Mouse (Mus musculus) liver, embryonic 12.5 days (tissue): ENCODE measurements around the gene Pdzrn3. TPM values are rescaled to one million over a fixed set of nuclear protein-coding genes. Genes with fewer than 3 reads are reported as not detected.

Experiments used
- ATAC-seq: fragments of 200-750 bp; cut with Nextera tagmentation; 2 replicates; pipeline ENCODE4 v1.8.0; 2017; ENCODE audit warnings: moderate number of reproducible peaks, mild to moderate bottlenecking, moderate library complexity
- H3K27ac ChIP-seq: fragments of 300-500 bp; sonication (generic); 2 replicates; pipeline ENCODE4 v1.5.1; 2016; ENCODE audit warnings: mild to moderate bottlenecking
- H3K27me3 ChIP-seq: fragments of 300-500 bp; sonication (generic); replicated peaks from 2 replicates; pipeline ENCODE4 v1.6.1; 2016; ENCODE audit warnings: mild to moderate bottlenecking, moderate library complexity
- H3K36me3 ChIP-seq: fragments of 300-500 bp; sonication (generic); 2 replicates; pipeline ENCODE4 v1.6.1; 2016; ENCODE audit warnings: mild to moderate bottlenecking, moderate library complexity
- H3K4me1 ChIP-seq: fragments of 300-500 bp; sonication (generic); 2 replicates; pipeline ENCODE4 v1.6.1; 2016
- H3K4me2 ChIP-seq: fragments of 300-500 bp; sonication (generic); 2 replicates; pipeline ENCODE4 v1.6.1; 2016; ENCODE audit warnings: mild to moderate bottlenecking, moderate library complexity
- H3K4me3 ChIP-seq: fragments of 300-500 bp; sonication (generic); 2 replicates; pipeline ENCODE4 v1.5.1; 2016; ENCODE audit warnings: mild to moderate bottlenecking, moderate library complexity
- H3K9ac ChIP-seq: fragments of 300-500 bp; sonication (generic); 2 replicates; pipeline ENCODE4 v1.6.1; 2016; ENCODE audit warnings: mild to moderate bottlenecking, moderate library complexity
- H3K9me3 ChIP-seq: fragments of 300-500 bp; sonication (generic); replicated peaks from 2 replicates; pipeline ENCODE4 v1.6.1; 2016; ENCODE audit warnings: mild to moderate bottlenecking, moderate library complexity
- WGBS: fragments of 180-500 bp; shearing (Covaris S2); methylation state at CpG from one replicate; pipeline ENCODE4 v1.1.7; 2016; ENCODE audit not compliant: insufficient replicate concordance; 5-methylcytosine and 5-hydroxymethylcytosine counted together
- polyA plus RNA-seq: library from polyadenylated mRNA; unstranded; fragments of >200 nt; fragmentation: Nextera tagmentation; extraction: Ambion mirVana; gene quantifications from 2 replicates; pipeline ENCODE4 v1.2.1, GENCODE M21; 2016

The Pdzrn3 gene
- polyA plus RNA-seq, 1 experiment from 2014 or later: 1.4 TPM

DNA sequence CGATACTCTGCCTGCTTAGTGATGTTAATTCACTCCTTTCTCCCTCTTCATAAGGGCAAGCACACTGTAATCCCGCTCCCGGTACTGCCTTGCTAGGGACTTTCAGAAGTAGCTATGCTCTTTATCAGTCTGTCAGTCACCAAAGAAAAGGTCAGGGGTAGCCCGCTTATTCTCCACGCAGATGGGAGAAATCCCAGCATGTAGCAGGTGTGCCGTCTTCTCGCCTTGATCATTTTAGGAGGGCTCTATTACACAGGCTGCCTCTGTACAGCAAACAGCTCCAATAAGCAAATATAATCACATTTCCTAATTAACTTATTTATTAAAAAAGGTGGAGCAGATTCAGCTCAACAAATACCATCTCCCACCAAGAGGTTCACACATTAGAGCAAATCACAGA, 141.5 kb downstream of the Pdzrn3 start:
- Histone ChIP-seq H3K9ac (no peak overlapping the region), H3K4me3 (no peak overlapping the region), H3K36me3 (no peaks in the 10 kb centered on the region), H3K4me2 (no peak overlapping the region), H3K4me1 (no peaks in the 10 kb centered on the region), H3K27me3 (no peaks in the 10 kb centered on the region), H3K9me3 (no peaks in the 10 kb centered on the region), H3K27ac (no peak overlapping the region)
- WGBS: 74% methylated on average over 7 of the region's 7 CpGs
- ATAC-seq: no peak

DNA sequence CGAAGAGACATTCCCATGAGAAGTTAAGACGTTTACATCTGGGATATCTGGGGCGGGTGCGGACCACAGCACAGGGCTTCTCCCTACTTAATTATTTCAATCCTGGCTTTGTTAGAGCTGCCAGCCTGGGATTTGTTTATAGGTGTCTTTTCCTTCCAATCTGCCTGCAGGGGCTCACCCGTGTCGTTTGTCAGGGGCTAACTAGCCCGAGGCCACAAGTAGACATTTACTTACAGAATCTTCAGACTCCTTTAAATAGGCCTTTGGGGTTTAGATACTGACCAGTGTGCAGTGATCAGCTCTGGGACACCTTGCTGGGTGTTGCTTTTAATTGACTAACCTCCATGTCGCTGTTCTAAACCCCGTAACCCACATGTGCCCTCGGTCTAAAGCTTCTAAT, 143.3 kb downstream of the Pdzrn3 start:
- Histone ChIP-seq H3K4me1 (no peaks in the 10 kb centered on the region), H3K27ac (no peak overlapping the region), H3K36me3 (no peaks in the 10 kb centered on the region), H3K4me3 (no peak overlapping the region), H3K27me3 (no peaks in the 10 kb centered on the region), H3K4me2 (no peak overlapping the region), H3K9me3 (no peaks in the 10 kb centered on the region), H3K9ac (no peak overlapping the region)
- no peak for ATAC-seq
- WGBS: 67% methylated on average over 10 of the region's 10 CpGs

DNA sequence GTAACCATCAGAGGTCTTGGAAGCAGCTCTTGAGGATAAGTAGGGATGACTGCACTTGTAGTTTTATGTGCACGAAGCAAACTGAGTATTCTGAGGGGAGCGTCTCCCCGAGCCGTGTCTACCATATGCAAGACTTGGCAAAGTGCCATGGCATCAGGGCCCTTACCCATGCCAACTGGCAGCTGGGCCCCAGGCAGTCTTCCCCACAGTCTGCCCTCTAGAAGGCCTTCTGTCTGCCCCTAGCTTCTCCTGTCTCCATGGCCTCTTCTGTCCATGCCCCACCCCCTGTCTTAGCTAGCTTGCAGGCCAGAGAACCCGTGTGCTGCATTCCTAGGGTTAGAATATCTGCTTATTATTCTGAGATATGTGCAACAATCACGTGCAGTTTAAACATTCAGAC, 144.0 kb downstream of the Pdzrn3 start:
- no peak for ATAC-seq
- H3K4me3 ChIP-seq: no peak overlapping the region
- H3K4me1 ChIP-seq: no peaks in the 10 kb centered on the region
- no peak overlapping the region for H3K27ac ChIP-seq
- H3K27me3 ChIP-seq: no peaks in the 10 kb centered on the region
- H3K4me2 ChIP-seq: no peak overlapping the region
- H3K36me3 ChIP-seq: no peaks in the 10 kb centered on the region
- H3K9me3 ChIP-seq: no peaks in the 10 kb centered on the region
- H3K9ac ChIP-seq: no peak overlapping the region
- 79% methylated on average over 6 of the region's 6 CpGs for WGBS

DNA sequence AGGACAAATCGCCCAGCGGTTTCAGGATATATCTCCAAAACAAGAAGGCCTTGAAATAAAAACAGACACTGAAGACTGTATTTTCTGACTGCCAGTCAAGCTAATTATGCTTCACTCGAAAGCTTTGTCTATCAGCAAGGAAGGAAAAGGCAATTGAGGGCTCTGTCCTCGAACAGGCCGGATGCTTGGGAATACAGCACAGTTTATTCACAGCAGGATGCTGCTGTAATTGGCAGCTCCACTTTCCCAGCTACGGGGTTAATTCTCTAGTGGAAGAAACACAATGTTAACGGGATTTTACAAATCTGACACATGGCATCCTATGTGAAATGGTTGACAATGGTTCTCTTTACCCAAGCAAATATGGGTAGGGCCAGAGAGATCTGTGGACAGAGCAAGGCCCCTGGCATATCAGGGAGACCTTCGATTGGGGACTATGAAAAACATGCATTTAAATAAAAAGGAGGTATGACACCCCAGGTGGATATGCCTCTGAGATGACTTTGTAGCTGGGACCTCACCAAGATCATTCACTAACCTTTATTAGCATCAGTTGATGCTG, 150.3 kb downstream of the Pdzrn3 start:
- H3K9me3 ChIP-seq: no peaks in the 10 kb centered on the region
- 59% methylated on average over 8 of the region's 8 CpGs for WGBS
- no peak overlapping the region for H3K27ac ChIP-seq
- no peaks in the 10 kb centered on the region for H3K36me3 ChIP-seq
- H3K4me2 ChIP-seq: no peak overlapping the region
- no peaks in the 10 kb centered on the region for H3K27me3 ChIP-seq
- H3K9ac ChIP-seq: no peak overlapping the region
- H3K4me3 ChIP-seq: no peak overlapping the region
- no peaks in the 10 kb centered on the region for H3K4me1 ChIP-seq
- no peak for ATAC-seq

DNA sequence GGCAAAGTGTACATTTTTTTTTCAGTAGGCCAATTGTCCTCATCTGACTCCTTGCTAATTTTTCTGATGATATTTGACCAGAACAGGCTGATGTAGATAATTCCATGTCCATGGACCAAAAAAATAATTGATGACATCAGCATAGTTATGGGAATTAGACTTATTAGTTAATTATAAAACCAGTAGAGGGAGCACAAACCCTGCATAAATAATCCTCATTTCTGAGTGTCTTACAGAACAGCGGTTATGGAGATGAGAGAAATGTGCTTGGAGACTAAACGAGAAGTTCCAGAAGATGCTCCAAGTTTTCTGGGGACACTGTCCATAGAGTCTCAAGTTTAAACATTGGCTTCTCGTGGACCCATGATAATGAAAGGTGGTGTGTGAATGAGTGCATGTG, 157.4 kb downstream of the Pdzrn3 start:
- Histone ChIP-seq H3K4me2 (no peak overlapping the region), H3K27me3 (no peaks in the 10 kb centered on the region), H3K9ac (no peak overlapping the region), H3K4me1 (no peaks in the 10 kb centered on the region), H3K36me3 (no peaks in the 10 kb centered on the region), H3K27ac (no peak overlapping the region), H3K9me3 (no peaks in the 10 kb centered on the region), H3K4me3 (no peak overlapping the region)
- no peak for ATAC-seq
- 61% methylated on average over 3 of the region's 3 CpGs for WGBS

DNA sequence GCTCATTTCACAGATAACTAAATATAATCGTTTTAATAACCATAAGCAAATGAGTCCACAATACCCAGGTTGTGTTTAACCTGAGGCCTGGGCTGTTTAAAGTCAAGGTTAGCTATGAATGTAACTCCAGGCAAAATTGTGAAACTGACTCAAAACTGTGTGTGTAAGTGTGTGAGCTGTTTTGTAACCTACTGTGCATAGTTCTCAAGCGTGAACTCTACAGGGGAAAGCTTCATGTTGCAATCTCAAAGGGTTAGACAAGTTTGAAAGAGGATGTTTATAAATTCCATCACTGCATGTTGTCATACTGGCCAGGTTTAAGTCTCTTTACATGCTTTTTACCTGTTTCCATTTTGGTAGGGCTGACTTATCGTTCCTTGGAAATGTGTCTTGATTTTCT, 158.7 kb downstream of the Pdzrn3 start:
- H3K27ac ChIP-seq: no peak overlapping the region
- H3K4me1 ChIP-seq: no peaks in the 10 kb centered on the region
- no peak overlapping the region for H3K4me3 ChIP-seq
- no peak overlapping the region for H3K9ac ChIP-seq
- H3K36me3 ChIP-seq: no peaks in the 10 kb centered on the region
- no peak for ATAC-seq
- no peaks in the 10 kb centered on the region for H3K27me3 ChIP-seq
- no peaks in the 10 kb centered on the region for H3K9me3 ChIP-seq
- no peak overlapping the region for H3K4me2 ChIP-seq
- 65% methylated on average over 3 of the region's 3 CpGs for WGBS

DNA sequence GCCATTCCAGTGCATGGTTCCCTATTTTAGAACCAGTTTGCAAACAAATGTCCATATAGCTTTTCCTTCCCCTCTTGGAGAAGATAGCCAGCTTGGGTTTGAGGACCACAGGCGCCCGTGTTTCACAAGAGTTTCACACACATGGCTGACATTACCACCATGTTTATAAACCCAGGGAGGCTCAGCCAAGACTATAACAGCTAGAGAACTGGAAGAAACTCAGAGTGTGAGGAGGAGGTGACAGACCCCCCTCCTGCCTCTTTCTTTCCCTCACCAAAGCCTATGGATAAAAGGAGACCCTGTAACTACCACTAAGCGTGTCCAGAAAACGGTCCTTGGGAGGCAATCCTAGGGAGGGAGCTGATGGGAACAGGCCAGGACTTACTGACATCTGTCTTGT, 159.5 kb downstream of the Pdzrn3 start:
- WGBS: 61% methylated on average over 4 of the region's 4 CpGs
- H3K4me2 ChIP-seq: no peak overlapping the region
- H3K27ac ChIP-seq: no peak overlapping the region
- no peak for ATAC-seq
- H3K4me3 ChIP-seq: no peak overlapping the region
- no peaks in the 10 kb centered on the region for H3K9me3 ChIP-seq
- H3K9ac ChIP-seq: no peak overlapping the region
- H3K27me3 ChIP-seq: no peaks in the 10 kb centered on the region
- no peaks in the 10 kb centered on the region for H3K36me3 ChIP-seq
- no peaks in the 10 kb centered on the region for H3K4me1 ChIP-seq

DNA sequence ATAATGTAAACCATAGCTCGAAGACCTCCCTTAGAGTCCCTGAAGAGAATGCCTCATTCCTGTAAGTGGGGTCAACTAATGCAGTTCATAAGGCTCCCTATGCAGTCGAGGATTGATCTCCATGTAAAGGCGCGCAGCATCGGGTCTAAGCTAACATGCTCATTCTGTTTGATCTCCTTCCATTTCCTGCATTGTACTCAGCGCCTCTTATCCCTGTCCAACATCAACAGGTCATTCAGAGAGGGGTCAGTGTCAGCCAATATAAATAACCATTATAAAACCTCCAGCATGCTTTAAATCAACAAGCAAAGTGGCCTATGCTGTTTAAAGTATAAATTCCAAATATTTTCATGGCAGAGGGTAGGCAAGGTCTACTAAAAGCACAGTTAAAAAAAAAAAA, 159.9 kb downstream of the Pdzrn3 start:
- no peak overlapping the region for H3K4me3 ChIP-seq
- H3K9me3 ChIP-seq: no peaks in the 10 kb centered on the region
- H3K27me3 ChIP-seq: no peaks in the 10 kb centered on the region
- no peak for ATAC-seq
- H3K36me3 ChIP-seq: no peaks in the 10 kb centered on the region
- no peak overlapping the region for H3K9ac ChIP-seq
- H3K4me1 ChIP-seq: no peaks in the 10 kb centered on the region
- 67% methylated on average over 6 of the region's 6 CpGs for WGBS
- H3K27ac ChIP-seq: no peak overlapping the region
- H3K4me2 ChIP-seq: no peak overlapping the region

DNA sequence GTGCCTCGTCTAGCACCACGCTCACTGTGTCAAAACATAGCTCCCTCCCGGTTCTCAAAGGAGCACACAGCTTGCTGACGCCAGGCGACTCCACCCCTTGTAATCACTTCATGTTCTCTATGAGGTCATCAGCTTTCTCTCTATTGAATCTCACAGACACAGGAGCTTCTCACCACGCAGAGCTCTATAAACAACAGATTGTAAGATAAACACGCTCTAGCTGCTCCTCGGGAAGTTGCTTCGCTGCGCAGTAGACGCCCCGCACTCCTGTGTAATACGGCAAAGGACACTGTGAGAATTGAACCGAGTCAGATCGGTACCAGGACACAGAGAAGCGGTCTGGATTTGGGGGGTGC, 162.3 kb downstream of the Pdzrn3 start:
- Histone ChIP-seq H3K9me3 (no peaks in the 10 kb centered on the region), H3K4me2 (no peak overlapping the region), H3K9ac (no peak overlapping the region), H3K27me3 (no peaks in the 10 kb centered on the region), H3K36me3 (no peaks in the 10 kb centered on the region), H3K4me1 (no peaks in the 10 kb centered on the region), H3K27ac (no peak overlapping the region), H3K4me3 (no peak overlapping the region)
- WGBS: 68% methylated on average over 16 of the region's 16 CpGs
- ATAC-seq: no peak

DNA sequence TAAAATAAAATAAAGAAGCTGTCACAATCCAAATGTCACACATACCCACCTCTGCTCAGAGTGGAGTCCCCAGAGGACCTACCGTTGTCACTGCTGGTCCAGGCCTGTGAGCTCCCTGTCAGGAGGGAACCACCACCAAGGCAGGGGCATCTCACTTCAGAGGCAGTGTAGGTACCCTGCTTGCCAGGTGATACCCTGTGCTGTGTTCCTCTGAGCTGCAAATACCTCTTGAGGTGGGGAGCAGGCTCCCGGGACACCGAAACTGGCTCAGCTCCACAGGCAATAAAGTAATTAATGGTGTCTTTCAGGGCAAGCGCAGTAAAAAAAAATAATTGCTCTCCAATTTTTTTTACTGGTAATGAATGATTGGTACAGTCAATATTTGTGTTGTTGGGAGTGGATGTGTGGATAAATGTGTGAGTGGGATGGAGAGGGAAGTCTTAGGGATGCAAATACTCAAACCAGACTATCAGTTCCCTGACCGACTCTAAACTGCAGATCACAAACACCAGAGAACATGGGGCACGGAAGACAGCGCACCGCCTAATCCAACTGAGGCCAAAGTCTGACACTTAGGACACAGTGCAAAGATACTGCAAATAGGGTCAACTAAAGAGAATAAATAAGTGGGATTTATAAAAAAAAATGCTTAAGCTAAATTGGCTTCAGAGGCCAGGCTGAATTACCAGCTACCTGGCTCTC, 162.8 kb downstream of the Pdzrn3 start:
- Histone ChIP-seq H3K4me1 (no peaks in the 10 kb centered on the region), H3K27me3 (no peaks in the 10 kb centered on the region), H3K9me3 (no peaks in the 10 kb centered on the region), H3K9ac (no peak overlapping the region), H3K4me2 (no peak overlapping the region), H3K27ac (no peak overlapping the region), H3K36me3 (no peaks in the 10 kb centered on the region), H3K4me3 (no peak overlapping the region)
- no peak for ATAC-seq
- 80% methylated on average over 8 of the region's 8 CpGs for WGBS

DNA sequence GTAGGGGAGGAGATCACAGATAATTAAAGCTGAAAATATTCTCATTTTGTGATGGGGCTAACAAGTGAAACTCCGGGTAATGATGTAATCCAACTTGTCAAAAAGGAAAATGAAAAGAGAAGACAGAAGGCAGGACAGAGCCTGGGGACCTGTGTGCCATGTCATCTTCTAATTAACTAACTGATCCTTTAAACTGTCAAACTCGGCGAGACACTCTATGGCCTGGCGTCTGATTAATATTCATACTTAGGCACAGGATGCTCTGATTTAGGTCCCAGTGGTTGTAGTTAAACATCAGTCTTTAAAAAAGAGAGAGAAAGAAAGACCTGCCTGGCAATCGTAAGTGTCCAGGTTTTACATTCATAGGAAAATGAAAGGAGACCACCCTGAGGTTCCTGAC, 164.6 kb downstream of the Pdzrn3 start:
- ATAC-seq: no peak

DNA sequence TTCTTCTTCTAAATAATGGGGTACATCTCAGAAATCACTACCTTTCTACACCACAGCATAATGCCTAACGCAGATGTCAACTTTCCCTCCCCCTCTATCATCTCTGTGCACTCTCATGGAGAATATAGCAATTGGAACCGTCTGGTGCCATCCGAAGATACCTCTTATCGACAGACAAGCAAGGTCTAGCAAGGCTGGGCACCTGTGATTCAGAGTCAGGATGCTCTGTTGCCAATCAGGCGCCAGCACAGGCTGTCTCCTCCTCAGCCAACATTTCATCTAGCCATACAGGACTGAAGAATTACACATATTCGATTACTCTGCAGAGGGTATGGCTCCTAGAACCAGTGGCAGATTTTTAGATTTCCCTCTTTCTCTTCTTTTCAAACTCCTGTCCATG, 165.6 kb downstream of the Pdzrn3 start:
- no peaks in the 10 kb centered on the region for H3K36me3 ChIP-seq
- no peaks in the 10 kb centered on the region for H3K4me1 ChIP-seq
- no peak overlapping the region for H3K4me3 ChIP-seq
- no peak overlapping the region for H3K9ac ChIP-seq
- no peaks in the 10 kb centered on the region for H3K9me3 ChIP-seq
- H3K4me2 ChIP-seq: no peak overlapping the region
- ATAC-seq: no peak
- H3K27ac ChIP-seq: no peak overlapping the region
- H3K27me3 ChIP-seq: no peaks in the 10 kb centered on the region
- WGBS: 69% methylated on average over 6 of the region's 6 CpGs

More for the DNA sequence above, 164.6 kb downstream of the Pdzrn3 start:
- H3K4me2 ChIP-seq: no peak overlapping the region
- H3K27me3 ChIP-seq: no peaks in the 10 kb centered on the region
- H3K9ac ChIP-seq: no peak overlapping the region
- H3K4me1 ChIP-seq: no peaks in the 10 kb centered on the region
- no peaks in the 10 kb centered on the region for H3K36me3 ChIP-seq
- H3K4me3 ChIP-seq: no peak overlapping the region
- H3K27ac ChIP-seq: no peak overlapping the region
- WGBS: 64% methylated on average over 5 of the region's 5 CpGs
- H3K9me3 ChIP-seq: no peaks in the 10 kb centered on the region

DNA sequence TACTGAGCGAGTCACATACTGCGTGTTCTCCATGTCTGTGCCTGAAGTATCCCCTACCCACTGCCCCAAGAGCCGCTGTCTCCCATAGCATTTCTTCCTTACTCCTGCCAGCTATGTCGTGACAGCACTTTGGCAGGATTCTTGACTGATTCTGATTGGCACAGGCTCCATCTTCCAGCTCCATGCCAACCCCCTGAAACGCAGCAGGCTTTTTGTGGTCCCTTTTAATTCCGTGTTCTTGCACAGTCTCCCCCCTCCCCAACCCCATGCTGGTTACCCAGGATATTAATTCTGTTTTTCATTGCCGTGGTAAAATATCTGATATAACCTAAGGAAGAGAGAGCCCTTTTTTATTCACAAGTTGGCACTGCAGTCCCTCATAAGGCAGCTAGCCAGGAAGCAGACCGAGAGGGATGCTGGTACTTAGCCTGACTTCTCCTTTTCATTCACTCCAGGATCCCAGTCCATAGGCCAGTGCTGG, 166.3 kb downstream of the Pdzrn3 start:
- H3K36me3 ChIP-seq: no peaks in the 10 kb centered on the region
- H3K4me2 ChIP-seq: no peak overlapping the region
- WGBS: 65% methylated on average over 8 of the region's 8 CpGs
- no peak overlapping the region for H3K4me3 ChIP-seq
- H3K9ac ChIP-seq: no peak overlapping the region
- H3K9me3 ChIP-seq: no peaks in the 10 kb centered on the region
- H3K4me1 ChIP-seq: no peaks in the 10 kb centered on the region
- H3K27me3 ChIP-seq: no peaks in the 10 kb centered on the region
- no peak overlapping the region for H3K27ac ChIP-seq
- ATAC-seq: no peak
